Mouse (Mus musculus): ENCODE results near the gene Olfr130. TPM values are rescaled to one million over a fixed set of nuclear protein-coding genes. Genes with fewer than 3 reads are reported as not detected.

The Olfr130 gene
- not detected in 2 replicates for polyA plus RNA-seq (2016; fragmentation: Nextera tagmentation; extraction: Ambion mirVana)

GRCm38 (mm10) chr17:38063621-38064020 is at the start of gene Olfr130:
TSS of gene Olfr130 (plus strand) at chr17:38063921.
- Histone ChIP-seq H3K9ac (no peak within 1 kb of the TSS), H3K9me3 (replicated peaks) (no peaks in the 10 kb centered on the region), H3K4me3 (no peak within 1 kb of the TSS), H3K4me1 (replicated peaks) (no peaks in the 10 kb centered on the region), H3K27ac (ENCODE audit: poor library complexity, severe bottlenecking) (no peak within 1 kb of the TSS), H3K4me2 (no peak within 1 kb of the TSS), H3K27me3 (replicated peaks) (no peaks in the 10 kb centered on the region), H3K36me3 (no peaks in the 10 kb centered on the region)
- WGBS, result 79% methylated on average over 1 of the region's 1 CpGs
- ATAC-seq (ENCODE audit: insufficient number of reproducible peaks, low FRiP score), result no peak

- Histone ChIP-seq H3K4me2 (no peak overlapping the region), H3K36me3 (no peaks in the 10 kb centered on the region), H3K9ac (no peak overlapping the region), H3K4me3 (no peak overlapping the region), H3K27me3 (replicated peaks) (no peaks in the 10 kb centered on the region), H3K9me3 (replicated peaks) (peaks cover 14% of the 10 kb centered on the region), H3K27ac (ENCODE audit: poor library complexity, severe bottlenecking) (no peak overlapping the region), H3K4me1 (replicated peaks) (no peaks in the 10 kb centered on the region)
- WGBS, result 79% methylated on average over 2 of the region's 2 CpGs
- no peak for ATAC-seq (ENCODE audit: insufficient number of reproducible peaks, low FRiP score)
These were observed 47.4 kb upstream of the Olfr130 start for GRCm38 (mm10) chr17:38016341-38016740.

GRCm38 (mm10) chr17:38026297-38026696 is 37.4 kb upstream of the Olfr130 start:
- no peaks in the 10 kb centered on the region for H3K36me3 ChIP-seq
- H3K9me3 ChIP-seq (replicated peaks), result 0 out of 2 replicates have a peak, but pooled peaks cover 4% of the 10 kb centered on the region
- H3K4me2 ChIP-seq, result no peak overlapping the region
- no peak for ATAC-seq (ENCODE audit: insufficient number of reproducible peaks, low FRiP score)
- 41% methylated on average over 5 of the region's 5 CpGs for WGBS
- no peak overlapping the region for H3K27ac ChIP-seq (ENCODE audit: poor library complexity, severe bottlenecking)
- no peaks in the 10 kb centered on the region for H3K27me3 ChIP-seq (replicated peaks)
- no peak overlapping the region for H3K9ac ChIP-seq
- H3K4me3 ChIP-seq, result no peak overlapping the region
- H3K4me1 ChIP-seq (replicated peaks), result no peaks in the 10 kb centered on the region

GRCm38 (mm10) chr17:38059979-38060378 is 3.7 kb upstream of the Olfr130 start, which contains the start of gene Olfr129:
TSS of gene Olfr129 (minus strand) at chr17:38060079.
- H3K36me3 ChIP-seq, result no peaks in the 10 kb centered on the region
- no peaks in the 10 kb centered on the region for H3K4me1 ChIP-seq (replicated peaks)
- WGBS, result 59% methylated on average over 1 of the region's 1 CpGs
- H3K27me3 ChIP-seq (replicated peaks), result no peaks in the 10 kb centered on the region
- no peak within 1 kb of the TSS for H3K9ac ChIP-seq
- no peak within 1 kb of the TSS for H3K4me3 ChIP-seq
- H3K9me3 ChIP-seq (replicated peaks), result peaks cover 3% of the 10 kb centered on the region
- ATAC-seq (ENCODE audit: insufficient number of reproducible peaks, low FRiP score), result no peak
- no peak within 1 kb of the TSS for H3K27ac ChIP-seq (ENCODE audit: poor library complexity, severe bottlenecking)
- H3K4me2 ChIP-seq, result no peak within 1 kb of the TSS

- Histone ChIP-seq H3K4me3 (no peak overlapping the region), H3K36me3 (no peaks in the 10 kb centered on the region), H3K9ac (no peak overlapping the region), H3K27ac (ENCODE audit: poor library complexity, severe bottlenecking) (no peak overlapping the region), H3K9me3 (replicated peaks) (peaks cover 9% of the 10 kb centered on the region), H3K4me2 (no peak overlapping the region), H3K27me3 (replicated peaks) (no peaks in the 10 kb centered on the region), H3K4me1 (replicated peaks) (no peaks in the 10 kb centered on the region)
- ATAC-seq (ENCODE audit: insufficient number of reproducible peaks, low FRiP score), result no peak
- WGBS, result 73% methylated on average over 4 of the region's 4 CpGs
These were observed 18.6 kb downstream of the Olfr130 start for GRCm38 (mm10) chr17:38082364-38082763.

- Histone ChIP-seq H3K27ac (ENCODE audit: poor library complexity, severe bottlenecking) (no peak within 1 kb of the TSS), H3K9ac (no peak within 1 kb of the TSS), H3K4me3 (no peak within 1 kb of the TSS), H3K27me3 (replicated peaks) (no peaks in the 10 kb centered on the region), H3K4me1 (replicated peaks) (no peaks in the 10 kb centered on the region), H3K36me3 (no peaks in the 10 kb centered on the region), H3K9me3 (replicated peaks) (0 out of 2 replicates have a peak, but pooled peaks cover under 1% of the 10 kb centered on the region), H3K4me2 (no peak within 1 kb of the TSS)
- ATAC-seq (ENCODE audit: insufficient number of reproducible peaks, low FRiP score), result no peak
These were observed 24.9 kb downstream of the Olfr130 start, which contains the start of gene Olfr131 for GRCm38 (mm10) chr17:38088593-38088992. TSS of gene Olfr131 (minus strand) at chr17:38088693.

Other genes with a start within 250 kb of the Olfr130 start
- not detected in 2 replicates for gene Olfr125, start 231.0 kb upstream of the Olfr130 start, polyA plus RNA-seq (2016; fragmentation: Nextera tagmentation; extraction: Ambion mirVana)
- gene Olfr126, start 216.4 kb upstream of the Olfr130 start, polyA plus RNA-seq (2016; fragmentation: Nextera tagmentation; extraction: Ambion mirVana), result not detected in 2 replicates
- gene Olfr127, start 163.5 kb upstream of the Olfr130 start, polyA plus RNA-seq (2016; fragmentation: Nextera tagmentation; extraction: Ambion mirVana), result not detected in 2 replicates
- not detected in 2 replicates for gene Olfr128, start 143.4 kb upstream of the Olfr130 start, polyA plus RNA-seq (2016; fragmentation: Nextera tagmentation; extraction: Ambion mirVana)
- gene Olfr761, start 110.8 kb upstream of the Olfr130 start, polyA plus RNA-seq (2016; fragmentation: Nextera tagmentation; extraction: Ambion mirVana), result not detected in 2 replicates
- gene Olfr129, start 3.8 kb upstream of the Olfr130 start, polyA plus RNA-seq (2016; fragmentation: Nextera tagmentation; extraction: Ambion mirVana), result not detected in 2 replicates
- not detected in 2 replicates for gene Olfr131, start 24.8 kb downstream of the Olfr130 start, polyA plus RNA-seq (2016; fragmentation: Nextera tagmentation; extraction: Ambion mirVana)
- not detected in 2 replicates for gene Olfr132, start 70.6 kb downstream of the Olfr130 start, polyA plus RNA-seq (2016; fragmentation: Nextera tagmentation; extraction: Ambion mirVana)
- gene Olfr133, start 81.4 kb downstream of the Olfr130 start, polyA plus RNA-seq (2016; fragmentation: Nextera tagmentation; extraction: Ambion mirVana), result not detected in 2 replicates
- gene Olfr134, start 107.5 kb downstream of the Olfr130 start, polyA plus RNA-seq (2016; fragmentation: Nextera tagmentation; extraction: Ambion mirVana), result not detected in 2 replicates
- not detected in 2 replicates for gene Olfr135, start 140.4 kb downstream of the Olfr130 start, polyA plus RNA-seq (2016; fragmentation: Nextera tagmentation; extraction: Ambion mirVana)
- not detected in 2 replicates for gene Olfr138, start 197.1 kb downstream of the Olfr130 start, polyA plus RNA-seq (2016; fragmentation: Nextera tagmentation; extraction: Ambion mirVana)
- not detected in 2 replicates for gene Olfr137, start 243.6 kb downstream of the Olfr130 start, polyA plus RNA-seq (2016; fragmentation: Nextera tagmentation; extraction: Ambion mirVana)

Data from heart, embryonic 12.5 days (tissue).